ENCODE assay signal across 10 mouse cellular contexts in genomic region chr15:99866450-99867221, GRCm38 (mm10). TPM values are rescaled to one million over a fixed set of nuclear protein-coding genes. Genes with fewer than 3 reads are reported as not detected.
A peak's percentile ranks its signal among the peaks of the same experiment; 100 is the strongest.
DNase-seq lines count a peak whose midpoint lies in the region; ATAC-seq and TF ChIP-seq lines count a peak whose summit lies in the region.
"Had no signal": no experiment of that assay in that cellular context is flagged by ENCODE, and none has a peak within 500 bp of the region (broad histone marks: within the 10 kb centered on the region; RNA-seq: fewer than 3 reads in every experiment).

No protein-coding gene starts in this region.

- no peak for TF ChIP-seq POLR2A in liver, adult 2 months (IDR thresholded peaks at IDR 0.05; ENCODE audit: extremely low read depth, insufficient read depth, low read length)

- TF ChIP-seq CTCF in liver, adult 2 months (IDR thresholded peaks at IDR 0.05; ENCODE audit: low read depth, low read length), result no peak

- ATAC-seq in heart, embryonic 13.5 days (ENCODE audit: extremely low read depth, insufficient number of reproducible peaks, low FRiP score, low TSS enrichment), result no peak
- ATAC-seq in stomach, embryonic 15.5 days (ENCODE audit: insufficient read depth, low FRiP score, low read depth), result no peak
- ATAC-seq in activated CD4-positive, CD25-positive, alpha-beta regulatory T cell, adult 4 months, result no peak

- no peak overlapping the region for H3K4me3 ChIP-seq in liver, adult 2 months (ENCODE audit: insufficient read depth, low read depth, low read length)
- H3K4me3 ChIP-seq in heart, embryonic 13.5 days, result no peak overlapping the region
- no peak overlapping the region for H3K4me3 ChIP-seq in stomach, embryonic 15.5 days (replicated peaks)
- no peak overlapping the region for H3K4me3 ChIP-seq in limb, embryonic 10.5 days
- H3K4me3 ChIP-seq: forebrain, embryonic 12.5 days had no signal

- H3K9me3 ChIP-seq in heart, embryonic 13.5 days, result no peaks in the 10 kb centered on the region
- H3K9me3 ChIP-seq in stomach, embryonic 15.5 days, result no peaks in the 10 kb centered on the region
- H3K9me3 ChIP-seq in limb, embryonic 10.5 days (replicated peaks), result no peaks in the 10 kb centered on the region
- H3K9me3 ChIP-seq: forebrain, embryonic 12.5 days had no signal

- 0 out of 2 replicates have a peak overlapping the region, but pooled peaks have one; percentile 1 for H3K4me2 ChIP-seq in heart, embryonic 13.5 days
- peak overlapping the region; percentile 22; the same call in 1 of the 2 replicates for H3K4me2 ChIP-seq in stomach, embryonic 15.5 days
- H3K4me2 ChIP-seq: forebrain, embryonic 12.5 days had no signal

- H3K9ac ChIP-seq in liver, adult 2 months (ENCODE audit: low read depth, low read length), result peak overlapping the region; percentile 41; the same call in 1 of the 2 replicates
- H3K9ac ChIP-seq in heart, embryonic 13.5 days, result no peak overlapping the region
- H3K9ac ChIP-seq in stomach, embryonic 15.5 days, result no peak overlapping the region
- H3K9ac ChIP-seq: forebrain, embryonic 12.5 days had no signal

- H3K27ac ChIP-seq in liver, adult 2 months (replicated peaks; ENCODE audit: insufficient read depth, low read depth, low read length), result peak overlapping the region; percentile 74
- H3K27ac ChIP-seq in heart, embryonic 13.5 days (replicated peaks), result peak overlapping the region; percentile 46
- peak overlapping the region; percentile 78 for H3K27ac ChIP-seq in stomach, embryonic 15.5 days
- no peak overlapping the region for H3K27ac ChIP-seq in limb, embryonic 10.5 days
- H3K27ac ChIP-seq: forebrain, embryonic 12.5 days had no signal

- peak; percentile 63 for DNase-seq in liver, adult 2 months (ENCODE audit: extremely low read depth, low read depth, low spot score)
- DNase-seq in liver, result no peak
- peak; percentile 76 for DNase-seq in kidney, postnatal 10 days
- no peak for DNase-seq in layer of hippocampus, adult 8-10 months (ENCODE audit: low spot score in 2 of 2)
- no peak for DNase-seq in limb, embryonic 10.5 days (ENCODE audit: low spot score)
- DNase-seq: cerebellum, adult 11 months had no signal

- H3K27me3 ChIP-seq in liver, adult 2 months (ENCODE audit: control insufficient read depth, insufficient read depth, low read length), result no peaks in the 10 kb centered on the region
- H3K27me3 ChIP-seq in heart, embryonic 13.5 days (replicated peaks), result no peaks in the 10 kb centered on the region
- no peaks in the 10 kb centered on the region for H3K27me3 ChIP-seq in stomach, embryonic 15.5 days (replicated peaks)
- no peaks in the 10 kb centered on the region for H3K27me3 ChIP-seq in limb, embryonic 10.5 days (ENCODE audit: low read depth, poor library complexity, severe bottlenecking)
- H3K27me3 ChIP-seq: forebrain, embryonic 12.5 days had no signal

- peaks cover 42% of the 10 kb centered on the region for H3K4me1 ChIP-seq in liver, adult 2 months (ENCODE audit: control insufficient read depth, insufficient read depth, low read length)
- H3K4me1 ChIP-seq in heart, embryonic 13.5 days, result peaks cover 20% of the 10 kb centered on the region
- H3K4me1 ChIP-seq in stomach, embryonic 15.5 days, result peaks cover 15% of the 10 kb centered on the region
- peaks cover 22% of the 10 kb centered on the region; the same call in 1 of the 2 replicates for H3K4me1 ChIP-seq in limb, embryonic 10.5 days

- H3K79me2 ChIP-seq in liver, adult 2 months (ENCODE audit: control insufficient read depth, insufficient read depth, low read length), result peaks cover 6% of the 10 kb centered on the region; the same call in 1 of the 2 replicates

- H3K36me3 ChIP-seq in liver, adult 2 months (ENCODE audit: control insufficient read depth, insufficient read depth, low read length), result no peaks in the 10 kb centered on the region
- no peaks in the 10 kb centered on the region for H3K36me3 ChIP-seq in heart, embryonic 13.5 days
- no peaks in the 10 kb centered on the region for H3K36me3 ChIP-seq in stomach, embryonic 15.5 days
- H3K36me3 ChIP-seq in limb, embryonic 10.5 days, result no peaks in the 10 kb centered on the region
- H3K36me3 ChIP-seq: forebrain, embryonic 12.5 days had no signal

- WGBS in liver, adult 2 months, result 46% methylated on average over 15 of the region's 15 CpGs
- 47% methylated on average over 15 of the region's 15 CpGs for WGBS in heart, embryonic 13.5 days
- WGBS in stomach, embryonic 15.5 days, result 31% methylated on average over 15 of the region's 15 CpGs
- WGBS in limb, embryonic 10.5 days, result 69% methylated on average over 15 of the region's 15 CpGs

RNA-seq across cellular contexts. Expression of gene Lima1, which starts 8.6 kb away (rescaled TPM):
- 28.9 and 32.7 TPM in 2 replicates for total RNA-seq in liver, adult 2 months (2014; rRNA removed)
- 11.2 and 16.0 TPM in 2 replicates for polyA plus RNA-seq in liver, adult 2 months (2012; rRNA removed)
- 17.6 and 17.8 TPM in 2 replicates for polyA plus RNA-seq in heart, embryonic 13.5 days (2015; fragmentation: Nextera tagmentation; extraction: Ambion mirVana)
- 71.2 and 78.3 TPM in 2 replicates for polyA plus RNA-seq in stomach, embryonic 15.5 days (2015; fragmentation: Nextera tagmentation; extraction: Ambion mirVana)
- under 1 TPM; 0.89 to 0.93 TPM for polyA plus RNA-seq in activated CD4-positive, CD25-positive, alpha-beta regulatory T cell, adult 4 months (2017; shearing (Covaris generic))
- total RNA-seq in layer of hippocampus, adult 8-10 months (2022), result 10 to 100 TPM; 11.0 to 14.6 (median 13.1) TPM
- 56.8 and 70.8 TPM in 2 replicates for polyA plus RNA-seq in limb, embryonic 10.5 days (2016; fragmentation: Nextera tagmentation; extraction: Ambion mirVana)

Comparison
In these comparisons a context has a peak if more than half of its experiments do, and no peak if none do; other contexts are left out.
1. DNase-seq: peak in liver, adult 2 months (single experiment) and kidney, postnatal 10 days (single experiment); none in liver (single experiment), layer of hippocampus, adult 8-10 months (0 of 2) and limb, embryonic 10.5 days (single experiment).